Mouse (Mus musculus) G1E (cell line): ENCODE data around the gene Hist1h3e.

Source experiments
- CTCF ChIP-seq: IDR thresholded peaks from 2 replicates; pipeline ENCODE4 v1.5.1; 2012; ENCODE audit warnings: low read depth, low read length, inconsistent platforms, mixed read lengths
- GATA1 ChIP-seq: IDR thresholded peaks from 2 replicates; pipeline ENCODE4 v1.6.1; 2012; ENCODE audit warnings: borderline replicate concordance, low read length, inconsistent platforms, mixed read lengths
- GATA2 ChIP-seq: IDR thresholded peaks from 2 replicates; pipeline ENCODE4 v1.6.1; 2012; ENCODE audit warnings: low read depth, low read length, inconsistent platforms, borderline replicate concordance
- POLR2AphosphoS5 ChIP-seq: IDR thresholded peaks from 2 replicates; pipeline ENCODE4 v1.6.1; 2012; ENCODE audit warnings: low read depth, low read length, inconsistent platforms; ENCODE audit not compliant: insufficient replicate concordance
- TAL1 ChIP-seq: conservative IDR thresholded peaks from 2 replicates; pipeline ENCODE4 v1.6.1; 2012; ENCODE audit warnings: low read depth, low read length, inconsistent platforms, mixed read lengths

DNA sequence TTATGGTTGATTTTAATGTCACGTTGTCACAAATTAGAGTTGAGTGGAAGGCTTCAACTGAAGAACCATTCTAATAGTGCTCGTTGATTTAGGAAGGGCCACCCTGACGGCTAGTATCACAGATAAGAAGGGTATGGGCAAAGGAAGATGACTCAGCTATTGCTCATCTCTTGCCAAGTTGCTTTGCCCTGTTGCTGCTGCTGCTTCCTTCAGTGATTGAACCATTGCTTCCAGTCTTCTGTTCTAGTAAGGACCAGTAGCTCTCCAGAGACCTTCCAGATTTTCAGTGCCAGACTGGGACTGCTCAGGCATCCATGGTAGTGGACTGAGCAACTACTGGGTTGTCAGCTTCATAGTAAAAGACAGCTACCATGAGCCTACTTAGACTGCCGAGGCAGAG lies 47.0 kb upstream of the Hist1h3e start:
- no peak for TF ChIP-seq CTCF
- TF ChIP-seq TAL1: no peak
- no peak for TF ChIP-seq POLR2AphosphoS5
- no peak for TF ChIP-seq GATA1
- no peak for TF ChIP-seq GATA2
